Mouse (Mus musculus) brain, embryonic 14.5 days (tissue): Measurements from ENCODE around the gene Sirt6.

Experiments
- CTCF ChIP-seq: fragments of 200-500 bp; IDR thresholded peaks from 2 replicates; pipeline ENCODE4 v1.5.1; 2012; ENCODE audit warnings: inconsistent platforms, mild to moderate bottlenecking, moderate library complexity, borderline replicate concordance; ENCODE audit not compliant: insufficient read depth, insufficient read length; ENCODE audit errors: extremely low read depth
- POLR2A ChIP-seq: fragments of 200-500 bp; IDR thresholded peaks from 2 replicates; pipeline ENCODE4 v1.6.1; 2012; ENCODE audit warnings: mild to moderate bottlenecking, inconsistent platforms, borderline replicate concordance; ENCODE audit not compliant: poor library complexity, insufficient read depth, insufficient read length, severe bottlenecking; ENCODE audit errors: extremely low read depth

DNA sequence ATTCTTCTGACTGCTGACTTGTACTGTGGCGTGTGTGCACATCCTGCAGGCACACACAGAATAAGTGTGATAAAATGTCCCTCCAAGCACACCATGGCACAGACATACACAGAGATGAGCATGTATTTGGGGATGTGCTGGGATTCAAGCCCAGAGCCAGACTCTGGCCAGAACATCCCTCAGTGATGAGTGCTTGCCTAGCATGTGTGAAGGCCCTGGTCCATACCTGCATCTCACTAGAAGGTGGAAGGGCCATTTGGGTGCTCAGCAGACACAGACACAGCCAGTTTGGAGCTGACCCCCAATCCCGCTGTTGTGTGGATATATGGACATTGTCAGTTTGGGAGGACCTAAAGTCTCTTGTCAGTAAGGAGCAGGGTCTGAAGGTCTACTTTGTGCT is 14.0 kb upstream of the Sirt6 start:
- TF ChIP-seq POLR2A (no peak), CTCF (no peak)
